Mouse (Mus musculus): ENCODE measurements around the gene Fgfr2.

The Fgfr2 gene

DNA sequence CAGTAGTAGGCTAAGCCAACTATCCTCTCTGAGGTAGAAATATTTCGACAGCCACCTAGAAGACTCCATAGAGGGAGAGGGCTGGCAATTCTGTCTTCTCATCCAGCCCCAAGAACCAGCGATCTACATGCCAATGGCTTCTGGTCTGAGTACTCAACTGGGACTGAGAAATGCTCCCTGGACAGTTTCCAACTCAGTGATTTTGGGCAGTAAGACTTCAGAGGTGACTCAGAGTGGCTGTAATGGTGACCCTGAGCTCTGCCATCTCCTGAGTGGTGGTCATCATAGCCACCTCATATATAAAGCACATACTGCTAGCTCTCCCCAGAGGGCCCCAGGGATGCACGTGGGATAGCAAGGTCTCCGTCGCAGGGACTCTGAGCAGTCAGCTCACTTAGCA is 1055.6 kb downstream of the Fgfr2 start:
- no peak for DNase-seq (ENCODE audit: low spot score)

DNA sequence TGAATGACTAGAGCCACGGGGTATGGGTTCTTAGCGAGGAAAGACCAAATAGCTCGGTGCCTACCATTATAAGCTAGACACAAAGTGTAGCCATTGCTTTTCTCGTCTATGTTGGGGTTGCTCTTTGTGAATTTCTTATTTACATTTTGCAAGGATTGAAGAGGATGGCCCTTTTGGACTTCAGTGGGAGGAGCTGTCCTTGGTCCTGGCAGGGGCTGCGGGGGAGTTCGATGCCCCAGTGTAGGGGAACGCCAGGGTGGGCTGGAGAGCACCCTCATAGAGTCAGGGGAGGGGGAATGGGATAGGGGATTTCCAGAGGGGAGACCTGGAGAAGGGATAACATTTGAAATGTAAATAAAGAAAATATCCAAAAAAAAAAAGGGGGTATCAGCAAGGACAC is 1063.0 kb downstream of the Fgfr2 start:
- DNase-seq (ENCODE audit: low spot score), result no peak

DNA sequence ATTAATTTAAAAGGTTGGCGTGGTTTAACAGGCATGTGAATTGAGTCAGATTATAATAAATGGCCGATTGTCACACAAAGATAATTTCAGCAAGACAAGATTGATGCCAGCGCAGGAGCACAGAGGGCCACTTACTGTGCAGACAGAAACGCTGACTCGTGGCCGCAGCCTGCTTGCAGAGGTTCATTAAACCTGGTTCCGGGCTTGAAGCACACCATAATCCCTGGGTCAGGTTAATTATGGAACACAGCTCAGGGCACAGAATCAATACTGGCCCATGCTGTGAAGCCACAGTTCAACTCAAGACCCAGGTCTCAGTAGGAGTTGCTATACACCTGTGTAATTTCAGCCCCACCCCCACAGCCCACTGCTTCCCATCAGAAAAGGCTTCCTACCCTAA is 1066.6 kb downstream of the Fgfr2 start:
- DNase-seq (ENCODE audit: low spot score), result no peak

DNA sequence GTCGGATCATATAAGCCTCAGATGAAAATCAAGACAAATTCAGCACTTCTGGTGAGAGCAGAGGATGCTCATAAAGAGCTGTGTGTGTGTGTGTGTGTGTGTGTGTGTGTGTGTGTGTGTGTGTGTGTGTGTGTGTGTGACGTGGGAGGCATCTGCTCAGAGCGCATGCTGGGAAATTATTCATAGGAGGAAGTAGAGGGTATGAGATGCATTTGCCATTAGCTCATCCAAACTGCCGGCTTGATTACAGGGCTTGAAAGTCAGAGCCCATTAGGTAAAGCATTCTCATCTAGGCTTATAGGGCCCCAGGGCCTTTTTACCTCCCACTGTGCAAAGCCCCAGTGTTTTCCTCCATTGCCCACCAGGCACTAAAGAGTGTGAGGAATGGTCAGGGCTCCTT is 1076.5 kb downstream of the Fgfr2 start:
- DNase-seq (ENCODE audit: low spot score), result no peak

DNA sequence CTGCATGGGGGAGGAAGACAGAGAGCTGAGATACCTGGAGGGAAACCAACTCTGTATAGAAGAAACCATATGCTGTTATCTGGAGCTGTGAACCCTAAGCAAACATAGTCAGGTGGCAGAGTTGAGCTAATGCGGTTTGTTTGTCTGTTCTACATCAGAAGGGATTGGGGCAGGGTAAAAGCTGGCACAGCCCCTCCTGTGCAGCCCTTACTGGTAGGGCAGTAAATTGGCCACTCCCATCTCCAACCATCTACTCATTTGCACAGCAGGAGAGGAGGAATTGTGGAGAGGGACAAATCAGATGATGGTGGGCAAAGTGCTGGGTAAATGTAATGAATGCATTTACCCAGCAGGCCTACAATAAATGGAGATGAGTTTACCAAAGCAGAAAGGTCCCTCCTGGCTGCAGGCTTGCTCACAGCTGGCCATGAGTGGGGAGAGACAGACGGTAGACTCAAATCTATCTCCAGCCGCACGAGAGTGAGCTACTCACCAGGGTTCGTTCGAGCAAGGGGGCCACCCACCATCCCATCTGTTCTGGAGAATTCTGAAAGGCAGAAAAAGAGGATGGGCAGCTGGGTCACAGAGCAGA is 1091.1 kb downstream of the Fgfr2 start:
- DNase-seq (ENCODE audit: low spot score), result peak; percentile 25

DNA sequence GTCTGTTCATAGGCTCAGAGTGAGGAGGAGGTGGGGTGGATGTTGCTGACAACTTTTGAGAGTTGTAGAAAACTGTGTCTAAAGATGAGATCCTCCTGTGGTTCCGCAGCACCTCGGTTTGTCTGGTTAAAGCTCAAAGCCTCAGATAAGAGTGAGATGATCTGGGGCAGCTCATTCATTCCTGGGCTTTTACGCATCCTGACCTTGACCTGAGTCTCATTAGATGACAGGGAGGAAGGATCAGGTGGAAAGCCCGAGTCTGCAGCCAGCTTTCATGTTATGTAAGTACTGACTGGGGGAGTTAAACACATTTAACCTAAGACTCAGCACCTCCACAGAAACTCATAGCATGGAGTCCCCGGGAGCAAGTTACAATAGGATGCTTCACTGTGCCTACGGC is 1096.5 kb downstream of the Fgfr2 start:
- no peak for DNase-seq (ENCODE audit: low spot score)

DNA sequence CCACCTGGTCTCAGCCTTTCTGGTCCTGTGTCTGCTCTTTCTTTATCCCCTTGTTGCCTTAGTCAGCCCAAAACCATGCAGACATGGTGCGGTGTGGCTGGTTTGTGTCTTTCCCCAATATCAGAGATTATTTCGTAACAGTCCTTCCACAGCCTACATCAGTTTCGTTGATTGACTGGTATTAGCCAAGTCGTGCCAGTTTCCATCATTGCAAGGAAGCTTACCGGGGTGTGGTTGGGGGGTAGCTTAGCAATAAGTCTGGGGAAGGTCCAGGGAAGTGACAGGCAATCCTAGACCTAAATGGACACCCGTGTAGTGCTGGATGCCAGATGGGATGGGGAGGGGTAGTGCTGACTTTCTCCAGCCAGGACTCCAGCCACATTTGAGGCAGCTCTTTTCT is 1097.6 kb downstream of the Fgfr2 start:
- no peak for DNase-seq (ENCODE audit: low spot score)

DNA sequence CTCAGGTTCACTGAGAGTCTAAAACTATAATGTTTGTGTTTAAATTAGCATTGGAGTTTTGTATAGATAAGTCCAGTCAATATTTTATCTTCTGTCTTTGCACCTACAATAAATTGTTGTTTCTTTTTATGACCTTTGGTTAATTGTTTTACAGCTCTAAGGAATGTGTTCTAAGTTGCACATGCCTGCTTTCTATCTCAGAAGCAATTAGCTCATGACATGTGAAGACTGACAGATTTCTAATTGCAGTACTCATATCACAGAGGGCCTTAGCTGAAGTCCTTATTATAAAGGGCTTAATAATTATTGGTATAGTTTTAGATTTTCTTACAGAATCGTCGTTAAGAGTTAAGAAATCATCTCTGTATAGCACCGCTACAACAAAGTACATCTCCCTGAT is 1107.2 kb downstream of the Fgfr2 start:
- DNase-seq (ENCODE audit: low spot score), result no peak

DNA sequence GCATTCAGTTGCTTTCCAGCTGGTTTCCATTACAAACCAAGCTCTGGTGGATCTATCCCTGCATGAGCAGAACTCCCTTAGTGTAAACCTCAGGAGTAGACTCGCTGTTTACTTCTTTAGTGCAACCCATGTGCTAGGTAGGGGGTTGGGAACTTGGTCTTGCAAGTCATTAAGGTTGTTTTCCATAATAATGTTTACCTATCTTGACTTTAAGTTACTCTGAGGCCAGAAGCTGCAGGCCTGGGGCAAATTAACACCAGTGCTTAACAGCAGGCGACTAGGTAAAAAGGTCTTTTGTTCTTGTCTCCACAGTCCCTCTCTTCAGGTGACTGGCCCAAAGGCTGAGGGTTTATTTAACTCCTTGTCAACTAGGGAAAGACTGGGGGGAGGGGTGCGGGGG is 1108.0 kb downstream of the Fgfr2 start:
- no peak for DNase-seq (ENCODE audit: low spot score)

DNA sequence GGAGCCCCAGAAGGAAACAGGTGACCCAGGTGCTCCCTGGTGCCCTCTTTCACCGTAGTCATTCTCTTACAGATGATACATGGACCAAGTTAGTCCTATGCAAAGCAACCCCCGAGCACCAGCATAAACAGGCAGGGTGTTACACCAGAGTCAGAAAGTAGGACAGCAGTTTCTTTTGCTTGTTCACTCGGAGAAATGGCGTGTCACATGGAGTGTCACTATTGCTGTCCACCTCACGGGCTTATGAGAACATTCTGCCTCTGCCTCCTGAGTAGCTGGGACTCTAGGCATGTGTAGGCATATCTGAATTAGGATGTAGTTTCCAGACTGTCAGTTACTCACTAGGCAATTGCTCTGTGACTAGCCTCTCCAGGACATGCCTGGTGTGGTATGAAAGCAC is 1109.2 kb downstream of the Fgfr2 start:
- DNase-seq (ENCODE audit: low spot score), result no peak

DNA sequence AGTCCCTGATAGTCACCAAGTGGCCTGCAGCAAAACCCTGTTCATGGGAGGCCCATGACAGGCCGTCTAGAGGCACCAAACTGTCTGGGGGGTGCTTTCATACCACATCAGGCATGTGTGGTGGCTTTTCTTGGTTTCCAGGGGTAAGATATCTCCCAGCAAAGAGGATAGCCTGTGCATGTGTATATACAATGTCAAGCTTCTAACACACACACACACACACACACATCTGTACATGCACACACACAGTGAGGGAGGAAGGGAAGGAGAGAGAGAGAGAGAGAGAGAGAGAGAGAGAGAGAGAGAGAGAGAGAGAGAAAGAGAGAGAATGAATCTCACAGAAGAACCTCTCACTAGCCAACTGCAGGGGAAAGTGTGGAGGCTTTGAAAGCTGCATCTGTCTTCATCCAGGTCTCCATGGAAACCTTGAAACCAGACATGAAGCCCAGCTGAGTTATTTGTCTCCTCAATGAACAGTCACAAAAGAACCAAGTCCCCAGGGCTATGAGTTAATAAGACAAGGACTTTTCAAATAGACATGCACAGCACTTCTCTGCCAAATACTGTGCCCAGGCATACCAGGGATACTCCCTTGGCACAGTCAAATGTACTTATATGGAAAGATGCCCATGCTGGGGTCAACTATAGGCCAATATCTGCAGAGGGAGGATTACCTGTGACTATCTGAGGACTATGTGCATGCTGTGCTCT is 1110.0 kb downstream of the Fgfr2 start:
- peak; percentile 31 for DNase-seq (ENCODE audit: low spot score)

DNA sequence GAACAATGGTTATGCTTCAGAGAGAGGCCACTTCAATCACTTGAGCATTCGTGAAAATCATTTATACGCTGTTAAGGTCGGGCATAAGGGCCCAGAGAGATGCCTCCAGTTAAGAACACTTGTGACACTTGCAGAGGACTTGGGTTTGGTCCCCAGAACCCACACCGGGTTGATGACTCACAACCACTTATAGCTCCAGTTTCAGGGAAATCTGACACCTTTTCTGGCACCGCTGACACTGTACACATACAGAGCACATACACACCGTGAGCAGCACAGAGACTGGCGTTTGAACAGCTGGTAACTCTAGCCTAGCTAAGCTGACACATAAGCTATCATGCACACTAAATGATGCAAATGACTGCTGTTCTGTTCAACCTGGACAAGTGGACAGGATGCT is 1114.1 kb downstream of the Fgfr2 start:
- DNase-seq (ENCODE audit: low spot score), result no peak

DNA sequence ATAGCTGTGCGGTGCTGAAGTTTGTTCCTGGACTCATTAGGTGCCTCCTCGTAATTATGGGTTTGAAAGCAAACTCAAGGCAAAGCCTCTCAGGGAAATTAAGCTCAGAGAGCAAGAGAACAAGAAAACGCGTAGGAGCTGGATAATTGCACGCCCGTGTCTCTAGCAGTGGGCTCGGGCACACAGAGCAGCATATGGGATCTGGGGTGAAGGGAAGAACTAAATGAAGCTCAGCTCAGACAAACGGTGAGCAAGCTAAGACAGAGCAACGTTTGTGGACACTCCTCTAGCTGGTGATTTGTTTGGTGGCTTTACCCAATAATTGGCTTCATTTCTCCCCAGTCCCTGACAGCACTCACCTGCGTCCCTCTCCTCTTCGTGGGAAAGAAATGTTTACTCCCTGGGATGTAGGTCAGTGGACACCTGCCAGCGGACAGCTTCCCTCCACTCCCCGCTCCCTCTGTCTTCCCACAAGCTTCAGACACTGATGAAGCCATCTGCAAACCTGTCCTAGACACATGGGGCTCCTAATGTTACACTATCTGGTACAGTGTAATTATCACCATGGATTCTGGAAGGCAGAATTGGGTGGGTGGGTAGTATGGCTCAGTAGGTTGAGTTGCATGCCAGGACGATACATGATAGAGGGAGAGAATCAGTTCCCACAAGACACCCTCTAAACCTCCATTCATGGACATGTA is 1117.0 kb downstream of the Fgfr2 start:
- DNase-seq (ENCODE audit: low spot score), result peak; percentile 43

DNA sequence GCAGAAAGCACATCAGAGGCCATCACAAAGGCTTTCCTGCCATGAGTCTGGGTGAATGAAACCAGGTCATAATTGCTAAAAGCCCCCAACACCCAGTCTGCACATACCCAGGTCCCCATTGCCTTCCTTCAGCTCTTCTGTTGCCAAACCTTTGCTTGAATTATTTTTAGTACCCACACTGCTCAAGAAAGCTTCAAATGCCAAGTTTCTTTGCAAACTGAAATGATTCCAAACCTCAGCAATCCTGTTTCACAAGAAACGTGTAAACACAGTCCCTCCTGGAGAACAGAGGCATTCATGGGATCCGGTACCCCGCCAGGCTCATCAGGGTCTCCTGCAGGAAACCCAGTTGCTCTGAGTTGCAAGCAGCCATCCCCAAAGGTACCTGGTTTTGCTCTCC is 1130.3 kb downstream of the Fgfr2 start:
- DNase-seq (ENCODE audit: low spot score), result no peak

DNA sequence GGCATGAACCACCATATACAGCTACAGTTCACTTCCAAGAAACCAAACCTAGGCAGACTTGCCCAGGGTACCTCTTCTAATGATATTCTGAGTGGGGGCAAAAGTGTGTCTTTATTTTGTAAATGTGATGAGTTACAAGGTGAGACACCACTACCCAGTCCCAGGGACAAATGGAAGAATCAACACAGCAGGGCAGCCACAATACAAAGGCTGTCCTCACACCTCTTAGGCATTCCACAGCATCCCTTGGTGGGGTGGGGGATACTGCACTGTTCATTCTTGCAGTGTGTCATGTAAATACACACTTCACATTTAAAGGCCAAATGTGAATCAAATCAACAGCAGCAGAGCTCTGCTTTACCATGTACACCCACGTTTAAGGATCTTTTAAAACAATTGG is 1130.9 kb downstream of the Fgfr2 start:
- no peak for DNase-seq (ENCODE audit: low spot score)

DNA sequence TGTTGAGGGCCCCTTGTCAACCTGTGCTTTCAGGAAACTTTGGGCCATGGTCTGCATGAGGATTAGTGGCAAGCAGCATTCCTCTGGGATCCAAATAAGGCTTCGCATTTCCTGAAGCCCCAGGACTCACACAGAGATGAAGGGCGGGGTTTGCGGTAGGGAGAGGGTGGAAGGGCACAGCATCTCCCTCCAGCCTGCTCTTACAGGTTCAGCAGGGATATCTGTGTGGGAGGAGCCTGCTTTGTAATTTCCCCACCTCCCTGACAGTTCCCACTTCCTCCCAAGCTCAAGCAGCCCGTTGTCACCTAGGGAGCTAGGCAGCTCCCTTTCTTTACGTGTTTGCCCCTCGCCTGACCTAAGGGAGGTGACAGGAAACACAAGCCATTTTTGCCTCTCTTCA is 1134.1 kb downstream of the Fgfr2 start:
- DNase-seq (ENCODE audit: low spot score), result no peak

DNA sequence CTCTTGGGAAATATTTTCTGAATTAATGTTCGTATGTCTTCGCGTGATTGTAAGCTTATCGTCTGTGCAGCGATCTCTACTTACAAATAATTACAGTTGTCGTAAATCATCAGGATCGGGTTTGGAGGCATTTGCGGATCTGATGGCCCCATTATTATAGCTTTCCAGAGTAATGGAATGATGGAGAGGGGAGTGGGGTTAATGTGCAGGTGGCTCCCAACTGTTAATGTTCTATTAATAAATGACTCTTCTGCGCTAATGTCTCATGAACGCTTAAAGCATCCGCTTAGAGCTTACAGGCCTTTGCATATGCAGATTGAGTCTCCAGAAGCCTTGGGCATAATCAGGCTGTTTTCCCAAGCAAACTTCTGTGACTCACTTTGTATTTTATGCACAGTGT is 1144.5 kb downstream of the Fgfr2 start:
- DNase-seq (ENCODE audit: low spot score), result no peak

DNA sequence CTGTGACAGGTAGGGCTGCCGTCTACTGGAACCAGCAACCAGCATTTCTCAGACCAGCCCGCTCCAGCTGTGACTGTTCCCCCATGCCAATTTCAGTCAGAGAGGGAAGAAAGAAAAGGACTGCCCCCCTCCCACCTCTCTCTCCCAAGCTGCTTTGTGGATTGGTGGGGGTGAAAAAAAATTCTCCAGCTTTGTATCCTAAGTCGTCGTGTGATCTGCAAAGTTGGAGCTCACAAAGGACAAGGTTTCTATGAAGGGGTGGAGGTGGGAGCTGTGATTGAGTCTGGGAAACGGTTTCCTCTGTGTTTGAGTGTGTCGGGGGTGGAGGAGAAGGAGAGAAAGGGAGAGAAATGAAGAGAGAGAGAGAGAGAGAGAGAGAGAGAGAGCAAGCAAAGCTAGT is 1147.3 kb downstream of the Fgfr2 start:
- no peak for DNase-seq (ENCODE audit: low spot score)

DNA sequence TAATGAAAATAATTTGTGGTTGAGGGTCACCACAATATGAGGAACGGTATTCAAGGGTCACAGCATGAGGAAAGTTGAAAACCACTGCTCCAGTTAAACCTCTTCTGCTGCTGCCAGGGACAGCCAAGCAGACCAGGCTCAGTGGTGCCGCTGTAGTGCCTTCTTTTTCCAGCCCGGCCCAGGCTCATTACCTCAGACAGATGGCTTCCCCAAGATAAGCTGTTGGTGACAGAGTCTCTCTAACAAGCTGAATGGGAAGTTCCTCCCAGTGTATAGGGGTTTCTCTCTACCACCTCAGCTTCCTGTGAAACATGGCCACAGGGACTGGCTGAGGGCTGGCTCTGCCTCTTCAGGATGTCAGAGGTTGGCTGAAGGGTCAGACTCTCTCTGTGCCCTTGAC is 1152.9 kb downstream of the Fgfr2 start:
- no peak for DNase-seq (ENCODE audit: low spot score)

DNA sequence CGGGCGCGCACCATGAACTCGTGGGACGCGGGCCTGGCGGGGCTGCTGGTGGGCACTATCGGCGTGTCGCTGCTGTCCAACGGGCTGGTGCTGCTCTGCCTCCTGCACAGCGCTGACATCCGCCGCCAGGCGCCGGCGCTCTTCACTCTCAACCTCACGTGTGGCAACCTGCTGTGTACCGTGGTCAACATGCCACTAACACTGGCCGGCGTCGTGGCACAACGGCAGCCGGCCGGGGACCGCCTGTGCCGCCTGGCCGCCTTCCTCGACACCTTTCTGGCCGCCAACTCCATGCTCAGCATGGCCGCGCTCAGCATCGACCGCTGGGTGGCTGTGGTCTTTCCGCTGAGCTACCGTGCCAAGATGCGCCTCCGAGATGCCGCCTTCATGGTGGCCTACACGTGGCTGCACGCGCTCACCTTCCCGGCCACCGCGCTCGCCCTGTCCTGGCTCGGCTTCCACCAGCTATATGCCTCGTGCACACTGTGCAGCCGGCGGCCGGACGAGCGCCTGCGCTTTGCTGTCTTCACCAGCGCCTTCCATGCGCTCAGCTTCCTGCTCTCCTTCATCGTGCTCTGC is 1156.1 kb downstream of the Fgfr2 start:
- peak; percentile 38 for DNase-seq (ENCODE audit: low spot score)

DNA sequence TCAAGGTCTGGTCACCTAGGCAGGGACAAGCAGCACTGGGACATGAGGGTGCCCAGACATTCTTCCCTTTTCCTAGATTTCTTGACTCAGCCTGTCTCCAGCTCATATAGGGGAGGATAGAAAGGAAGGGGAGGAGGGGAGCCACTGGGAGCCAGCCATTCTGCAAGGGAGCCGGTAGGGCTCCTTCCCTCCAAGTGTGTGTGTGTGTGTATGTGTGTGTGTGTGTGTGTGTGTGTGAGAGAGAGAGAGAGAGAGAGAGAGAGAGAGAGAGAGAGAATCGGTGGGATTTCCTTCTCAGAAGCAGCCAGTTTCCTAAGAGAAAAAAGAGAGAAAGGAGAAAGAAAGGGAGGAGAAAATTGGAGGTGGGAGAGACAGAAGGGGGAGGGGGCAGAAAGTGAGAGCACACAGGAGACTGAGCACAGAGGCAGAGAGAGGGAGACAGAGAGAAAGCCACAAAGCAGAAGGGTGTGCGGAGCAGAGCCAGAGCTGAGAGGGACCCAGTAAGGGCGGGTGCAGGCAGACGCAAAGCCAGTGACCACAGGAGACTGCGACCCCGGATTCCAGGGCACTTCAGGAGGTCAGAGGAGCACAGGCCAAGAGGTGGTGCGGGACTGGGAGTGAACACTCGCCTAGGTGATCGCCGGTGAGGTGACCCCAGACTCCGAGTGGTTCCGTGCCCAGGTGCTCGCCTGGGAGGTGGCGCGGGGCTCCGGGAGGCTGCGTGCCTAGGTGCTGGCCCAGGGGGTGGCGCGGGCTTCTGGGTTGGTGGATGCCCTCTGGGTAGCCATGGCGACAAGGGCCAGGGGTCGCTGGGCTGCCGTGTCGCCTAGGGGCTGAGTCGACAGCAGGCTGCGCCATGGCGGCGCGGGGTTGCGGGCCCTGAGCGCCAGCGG is 1156.9 kb downstream of the Fgfr2 start, which contains the start of gene Gpr26:
Gpr26 (plus strand) TSS at position 438 of the 893 bp plus-strand sequence.
- peak; percentile 45 for DNase-seq (ENCODE audit: low spot score)

DNA sequence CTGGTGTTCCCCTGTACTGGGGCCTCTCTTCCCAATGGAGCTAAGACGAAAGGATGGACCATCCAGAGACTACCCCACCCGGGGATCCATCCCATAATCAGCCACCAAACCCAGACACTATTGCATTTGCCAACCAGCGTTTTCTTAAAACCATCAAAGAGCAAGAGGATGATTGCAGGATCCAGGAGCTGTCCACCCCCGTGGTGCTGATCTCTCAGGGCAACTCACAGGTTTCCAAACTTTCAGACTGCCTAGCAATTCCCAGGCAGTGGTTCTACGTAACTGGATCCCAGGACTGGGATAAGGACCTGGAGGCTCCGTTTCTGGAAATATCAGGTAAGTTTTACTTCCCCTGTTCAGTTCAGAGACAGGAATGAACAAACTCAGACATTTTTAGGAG is 1162.6 kb downstream of the Fgfr2 start:
- no peak for DNase-seq (ENCODE audit: low spot score)

Measured in layer of hippocampus, adult 11-12 months (tissue).